Mouse (Mus musculus): ENCODE measurements around the gene Rnh1. TPM values are rescaled to one million over a fixed set of nuclear protein-coding genes. Genes with fewer than 3 reads are reported as not detected.
A peak's percentile ranks its signal among the peaks of the same experiment; 100 is the strongest.

Gene Rnh1
- polyA plus RNA-seq, 1 experiment from 2014 or later: 124 TPM

DNA sequence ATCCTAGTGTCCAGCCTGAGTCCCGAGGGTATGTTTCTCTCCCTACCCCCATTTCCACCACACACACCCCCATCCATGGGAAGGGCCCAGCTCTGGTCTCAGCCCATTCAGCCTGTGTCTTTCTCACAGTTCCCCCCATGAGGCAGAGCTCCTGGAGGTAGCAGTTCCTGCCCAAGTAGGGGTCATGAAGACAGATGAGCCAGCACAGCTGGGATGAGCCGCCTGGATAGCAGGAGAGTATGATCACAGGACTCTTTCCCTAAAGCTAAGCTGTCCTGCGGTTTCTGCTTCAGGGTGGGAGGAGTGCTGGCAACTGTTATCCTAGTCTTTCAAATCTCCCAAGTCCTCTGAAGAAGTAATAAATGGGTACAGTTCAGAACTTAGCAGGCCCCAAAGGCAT lies 45.5 kb upstream of the Rnh1 start:
- Histone ChIP-seq H3K27ac (ENCODE audit: low read depth) (no peak overlapping the region), H3K36me3 (ENCODE audit: insufficient read depth) (peaks cover 18% of the 10 kb centered on the region; the same call in 1 of the 2 replicates), H3K9ac (no peak overlapping the region), H3K4me3 (ENCODE audit: low read depth, low read length) (no peak overlapping the region), H3K27me3 (ENCODE audit: insufficient read depth, low read length) (no peaks in the 10 kb centered on the region), H3K9me3 (ENCODE audit: low read depth, low read length) (no peaks in the 10 kb centered on the region), H3K4me2 (no peak overlapping the region), H3K4me1 (ENCODE audit: insufficient read depth) (peaks cover 13% of the 10 kb centered on the region)
- no peak for TF ChIP-seq CTCF (IDR thresholded peaks at IDR 0.05; ENCODE audit: low read depth)
- DNase-seq (no peak), ATAC-seq (ENCODE audit: insufficient read depth) (no peak)
- 70% methylated on average over 3 of the region's 3 CpGs for WGBS

GRCm38 (mm10) chr7:141217343-141218013 lies 44.8 kb upstream of the Rnh1 start:
- DNase-seq (no peak), ATAC-seq (ENCODE audit: insufficient read depth) (no peak)
- no peaks in the 10 kb centered on the region for H3K27me3 ChIP-seq (ENCODE audit: insufficient read depth, low read length)
- H3K36me3 ChIP-seq (ENCODE audit: insufficient read depth): peaks cover 18% of the 10 kb centered on the region; the same call in 1 of the 2 replicates
- H3K4me1 ChIP-seq (ENCODE audit: insufficient read depth): peaks cover 10% of the 10 kb centered on the region
- no peak overlapping the region for H3K27ac ChIP-seq (ENCODE audit: low read depth)
- WGBS: 88% methylated on average over 17 of the region's 17 CpGs
- H3K9me3 ChIP-seq (ENCODE audit: low read depth, low read length): no peaks in the 10 kb centered on the region
- no peak for TF ChIP-seq CTCF (IDR thresholded peaks at IDR 0.05; ENCODE audit: low read depth)
- peak overlapping the region; percentile 64; the same call in 1 of the 2 replicates for H3K4me3 ChIP-seq (ENCODE audit: low read depth, low read length)
- H3K4me2 ChIP-seq: peak overlapping the region; percentile 96; the same call in 1 of the 2 replicates
- H3K9ac ChIP-seq: peak overlapping the region; percentile 18; the same call in 1 of the 2 replicates

DNA sequence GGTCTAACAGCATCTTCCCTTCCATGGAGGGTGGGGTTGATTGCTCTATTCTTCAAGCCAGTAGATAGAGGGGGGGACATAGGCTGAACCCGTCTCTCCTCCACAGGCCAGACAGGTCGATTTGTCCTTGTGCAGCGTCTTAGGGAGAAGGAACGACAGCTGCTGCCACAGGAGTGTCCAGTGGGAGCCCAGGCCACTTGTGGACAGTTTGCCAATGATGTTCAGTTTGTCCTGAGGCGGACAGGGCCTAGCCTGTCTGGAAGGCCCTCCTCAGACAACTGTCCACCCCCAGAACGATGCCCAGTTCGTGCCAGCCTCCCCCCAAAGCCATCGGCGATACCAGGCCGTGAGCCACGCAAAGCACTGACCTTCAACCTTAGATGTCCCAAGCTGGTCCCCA lies 44.2 kb upstream of the Rnh1 start:
- 80% methylated on average over 11 of the region's 11 CpGs for WGBS
- no peak overlapping the region for H3K27ac ChIP-seq (ENCODE audit: low read depth)
- H3K9me3 ChIP-seq (ENCODE audit: low read depth, low read length): no peaks in the 10 kb centered on the region
- H3K9ac ChIP-seq: peak overlapping the region; percentile 18; the same call in 1 of the 2 replicates
- H3K36me3 ChIP-seq (ENCODE audit: insufficient read depth): peaks cover 18% of the 10 kb centered on the region; the same call in 1 of the 2 replicates
- no peak for ATAC-seq (ENCODE audit: insufficient read depth)
- H3K4me3 ChIP-seq (ENCODE audit: low read depth, low read length): peak overlapping the region; percentile 64
- TF ChIP-seq CTCF (IDR thresholded peaks at IDR 0.05; ENCODE audit: low read depth): no peak
- H3K4me1 ChIP-seq (ENCODE audit: insufficient read depth): peaks cover 6% of the 10 kb centered on the region
- H3K27me3 ChIP-seq (ENCODE audit: insufficient read depth, low read length): no peaks in the 10 kb centered on the region
- peak overlapping the region; percentile 96 for H3K4me2 ChIP-seq
- no peak for DNase-seq

GRCm38 (mm10) chr7:141215880-141216733 lies 43.5 kb upstream of the Rnh1 start:
- peak; percentile 2; the same call in 1 of the 2 replicates for TF ChIP-seq CTCF (IDR thresholded peaks at IDR 0.05; ENCODE audit: low read depth)
- ATAC-seq (ENCODE audit: insufficient read depth) (peak; percentile 52), DNase-seq (peak; percentile 70)

DNA sequence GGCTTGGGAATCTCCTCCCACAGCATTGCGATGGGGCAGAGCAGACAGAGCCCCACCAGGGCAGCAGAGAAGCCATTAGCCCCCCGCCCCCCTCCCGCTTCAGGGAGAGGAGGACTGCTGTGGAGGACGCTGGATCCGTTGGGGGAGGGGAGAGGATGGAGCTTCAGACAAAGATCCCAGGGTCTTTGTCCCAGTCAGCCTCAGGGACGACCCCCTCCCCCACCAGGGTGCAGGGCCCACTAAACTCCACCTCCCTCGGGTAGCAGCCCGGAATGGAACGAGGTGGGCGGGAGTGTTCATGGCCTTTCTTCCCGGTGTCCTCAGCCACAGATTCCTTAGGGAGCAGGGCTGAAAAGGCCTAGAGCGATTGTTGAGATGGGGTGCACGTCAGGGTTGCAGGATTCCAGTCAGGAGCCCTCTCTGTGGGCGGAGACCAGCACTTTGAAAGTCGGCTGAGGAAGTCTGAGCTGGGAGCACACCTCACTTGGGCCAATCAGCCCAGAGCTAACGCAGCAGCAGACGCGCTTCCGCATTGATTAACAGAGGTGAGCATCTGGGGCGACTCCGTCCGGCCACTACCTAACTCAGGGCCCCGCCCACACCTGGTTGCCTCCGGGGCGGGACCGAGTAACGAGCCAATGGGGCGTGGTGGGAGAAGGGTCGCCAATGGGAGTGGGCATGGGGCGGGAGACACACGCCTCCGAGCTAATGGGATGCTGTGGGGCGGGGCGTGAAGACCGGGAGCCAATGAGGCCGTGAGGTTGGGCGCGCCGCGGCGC lies 42.6 kb upstream of the Rnh1 start, which contains the start of gene Rassf7:
Gene Rassf7, plus strand, starts transcription at position 760 of the 779 bp plus-strand sequence.
- Histone ChIP-seq H3K27ac (ENCODE audit: low read depth) (peak within 1 kb of the TSS; percentile 92), H3K9ac (peak within 1 kb of the TSS; percentile 64), H3K4me3 (ENCODE audit: low read depth, low read length) (peak within 1 kb of the TSS; percentile 64), H3K27me3 (ENCODE audit: insufficient read depth, low read length) (no peaks in the 10 kb centered on the region), H3K4me2 (peak within 1 kb of the TSS; percentile 96), H3K36me3 (ENCODE audit: insufficient read depth) (peaks cover 15% of the 10 kb centered on the region; the same call in 1 of the 2 replicates), H3K9me3 (ENCODE audit: low read depth, low read length) (no peaks in the 10 kb centered on the region), H3K4me1 (ENCODE audit: insufficient read depth) (peaks cover 6% of the 10 kb centered on the region; the same call in 1 of the 2 replicates)
- TF ChIP-seq CTCF (IDR thresholded peaks at IDR 0.05; ENCODE audit: low read depth): no peak
- ATAC-seq (ENCODE audit: insufficient read depth): peak; percentile 94
- under 1% methylated on average over 41 of the region's 41 CpGs for WGBS
- DNase-seq: peak; percentile 97

More at GRCm38 (mm10) chr7:141215880-141216733, 43.5 kb upstream of the Rnh1 start:
- peak overlapping the region; percentile 64 for H3K9ac ChIP-seq
- no peaks in the 10 kb centered on the region for H3K9me3 ChIP-seq (ENCODE audit: low read depth, low read length)
- peak overlapping the region; percentile 90 for H3K27ac ChIP-seq (ENCODE audit: low read depth)
- H3K4me3 ChIP-seq (ENCODE audit: low read depth, low read length): peak overlapping the region; percentile 64
- peaks cover 6% of the 10 kb centered on the region for H3K4me1 ChIP-seq (ENCODE audit: insufficient read depth)
- WGBS: under 1% methylated on average over 40 of the region's 42 CpGs
- peaks cover 18% of the 10 kb centered on the region; the same call in 1 of the 2 replicates for H3K36me3 ChIP-seq (ENCODE audit: insufficient read depth)
- peak overlapping the region; percentile 96 for H3K4me2 ChIP-seq
- no peaks in the 10 kb centered on the region for H3K27me3 ChIP-seq (ENCODE audit: insufficient read depth, low read length)

DNA sequence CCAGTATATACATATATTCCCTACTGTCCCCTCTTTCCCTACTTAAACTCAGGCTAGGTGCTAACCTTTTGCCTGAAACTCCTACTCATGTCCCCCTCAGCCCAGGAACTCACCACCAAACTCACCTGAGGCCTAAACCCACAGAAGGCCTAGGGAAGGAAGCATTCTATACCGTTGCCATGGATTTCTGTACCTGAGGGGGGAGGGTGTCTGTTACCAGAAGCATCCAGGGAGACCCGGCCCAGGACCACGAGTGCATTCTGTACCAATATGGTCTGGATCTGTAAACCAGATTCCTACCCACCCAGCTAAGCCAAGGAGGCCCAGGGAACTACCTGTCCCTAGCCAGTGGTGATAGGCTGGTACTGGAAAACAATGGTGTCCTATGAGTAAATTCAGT lies 41.7 kb upstream of the Rnh1 start:
- Histone ChIP-seq H3K4me3 (ENCODE audit: low read depth, low read length) (0 out of 2 replicates have a peak overlapping the region, but pooled peaks have one; percentile 64), H3K9me3 (ENCODE audit: low read depth, low read length) (no peaks in the 10 kb centered on the region), H3K9ac (no peak overlapping the region; the same call in 1 of the 2 replicates), H3K27me3 (ENCODE audit: insufficient read depth, low read length) (no peaks in the 10 kb centered on the region), H3K36me3 (ENCODE audit: insufficient read depth) (peaks cover 13% of the 10 kb centered on the region; the same call in 1 of the 2 replicates), H3K4me1 (ENCODE audit: insufficient read depth) (peaks cover 6% of the 10 kb centered on the region; the same call in 1 of the 2 replicates), H3K4me2 (peak overlapping the region; percentile 96; the same call in 1 of the 2 replicates), H3K27ac (ENCODE audit: low read depth) (peak overlapping the region; percentile 92)
- TF ChIP-seq CTCF (IDR thresholded peaks at IDR 0.05; ENCODE audit: low read depth): no peak
- no peak for ATAC-seq (ENCODE audit: insufficient read depth)
- 38% methylated on average over 3 of the region's 3 CpGs for WGBS
- no peak for DNase-seq
